Mouse (Mus musculus): ENCODE data around the gene Ly6g6d. TPM values are rescaled to one million over a fixed set of nuclear protein-coding genes. Genes with fewer than 3 reads are reported as not detected.

The Ly6g6d gene
- polyA plus RNA-seq, 1 experiment, result 1.8 TPM

- no peak for TF ChIP-seq POLR2A (IDR thresholded peaks at IDR 0.05; ENCODE audit: borderline replicate concordance, extremely low read depth, insufficient read depth, insufficient read length, poor library complexity, severe bottlenecking)
- TF ChIP-seq CTCF (IDR thresholded peaks at IDR 0.05; ENCODE audit: borderline replicate concordance, extremely low read depth, insufficient read depth, insufficient read length), result no peak
- DNase-seq (ENCODE audit: low read depth), result no peak
Observed at GRCm38 (mm10) chr17:35064378-35064877, 13.4 kb downstream of the Ly6g6d start.

GRCm38 (mm10) chr17:35063466-35063865, 14.4 kb downstream of the Ly6g6d start:
- TF ChIP-seq CTCF (IDR thresholded peaks at IDR 0.05; ENCODE audit: borderline replicate concordance, extremely low read depth, insufficient read depth, insufficient read length), result no peak
- no peak for DNase-seq (ENCODE audit: low read depth)

- TF ChIP-seq CTCF (IDR thresholded peaks at IDR 0.05; ENCODE audit: borderline replicate concordance, extremely low read depth, insufficient read depth, insufficient read length) (no peak), POLR2A (IDR thresholded peaks at IDR 0.05; ENCODE audit: borderline replicate concordance, extremely low read depth, insufficient read depth, insufficient read length, poor library complexity, severe bottlenecking) (no peak)
Observed at GRCm38 (mm10) chr17:35061299-35061698, 16.6 kb downstream of the Ly6g6d start.

GRCm38 (mm10) chr17:35060737-35061297, 17.0 kb downstream of the Ly6g6d start:
- TF ChIP-seq POLR2A (IDR thresholded peaks at IDR 0.05; ENCODE audit: borderline replicate concordance, extremely low read depth, insufficient read depth, insufficient read length, poor library complexity, severe bottlenecking) (no peak), CTCF (IDR thresholded peaks at IDR 0.05; ENCODE audit: borderline replicate concordance, extremely low read depth, insufficient read depth, insufficient read length) (no peak)
- DNase-seq (ENCODE audit: low read depth), result no peak

More at GRCm38 (mm10) chr17:35061299-35061698, 16.6 kb downstream of the Ly6g6d start:
- no peak for DNase-seq (ENCODE audit: low read depth)

GRCm38 (mm10) chr17:35060071-35060470, 17.8 kb downstream of the Ly6g6d start:
- DNase-seq (ENCODE audit: low read depth), result no peak
- no peak for TF ChIP-seq POLR2A (IDR thresholded peaks at IDR 0.05; ENCODE audit: borderline replicate concordance, extremely low read depth, insufficient read depth, insufficient read length, poor library complexity, severe bottlenecking)
- no peak for TF ChIP-seq CTCF (IDR thresholded peaks at IDR 0.05; ENCODE audit: borderline replicate concordance, extremely low read depth, insufficient read depth, insufficient read length)

- TF ChIP-seq CTCF (IDR thresholded peaks at IDR 0.05; ENCODE audit: borderline replicate concordance, extremely low read depth, insufficient read depth, insufficient read length) (peak; percentile 74), POLR2A (IDR thresholded peaks at IDR 0.05; ENCODE audit: borderline replicate concordance, extremely low read depth, insufficient read depth, insufficient read length, poor library complexity, severe bottlenecking) (peak; percentile 33; the same call in 1 of the 2 replicates)
- peak; percentile 97 for DNase-seq (ENCODE audit: low read depth)
Observed at GRCm38 (mm10) chr17:35058911-35059892, 18.7 kb downstream of the Ly6g6d start, which contains the start of gene Ddah2. Ddah2 (plus strand) TSS chr17:35059035.

- TF ChIP-seq POLR2A (IDR thresholded peaks at IDR 0.05; ENCODE audit: borderline replicate concordance, extremely low read depth, insufficient read depth, insufficient read length, poor library complexity, severe bottlenecking), result no peak
- no peak for TF ChIP-seq CTCF (IDR thresholded peaks at IDR 0.05; ENCODE audit: borderline replicate concordance, extremely low read depth, insufficient read depth, insufficient read length)
- DNase-seq (ENCODE audit: low read depth), result no peak
Observed at GRCm38 (mm10) chr17:35058316-35058715, 19.5 kb downstream of the Ly6g6d start.

GRCm38 (mm10) chr17:35057090-35057489, 20.8 kb downstream of the Ly6g6d start:
- no peak for TF ChIP-seq CTCF (IDR thresholded peaks at IDR 0.05; ENCODE audit: borderline replicate concordance, extremely low read depth, insufficient read depth, insufficient read length)
- no peak for TF ChIP-seq POLR2A (IDR thresholded peaks at IDR 0.05; ENCODE audit: borderline replicate concordance, extremely low read depth, insufficient read depth, insufficient read length, poor library complexity, severe bottlenecking)
- no peak for DNase-seq (ENCODE audit: low read depth)

- TF ChIP-seq CTCF (IDR thresholded peaks at IDR 0.05; ENCODE audit: borderline replicate concordance, extremely low read depth, insufficient read depth, insufficient read length), result no peak
- TF ChIP-seq POLR2A (IDR thresholded peaks at IDR 0.05; ENCODE audit: borderline replicate concordance, extremely low read depth, insufficient read depth, insufficient read length, poor library complexity, severe bottlenecking), result no peak
- DNase-seq (ENCODE audit: low read depth), result no peak
Observed at GRCm38 (mm10) chr17:35055691-35056495, 22.0 kb downstream of the Ly6g6d start.

- TF ChIP-seq POLR2A (IDR thresholded peaks at IDR 0.05; ENCODE audit: borderline replicate concordance, extremely low read depth, insufficient read depth, insufficient read length, poor library complexity, severe bottlenecking) (no peak), CTCF (IDR thresholded peaks at IDR 0.05; ENCODE audit: borderline replicate concordance, extremely low read depth, insufficient read depth, insufficient read length) (no peak)
- no peak for DNase-seq (ENCODE audit: low read depth)
Observed at GRCm38 (mm10) chr17:35052271-35052798, 25.5 kb downstream of the Ly6g6d start.

All from brain, embryonic 14.5 days (tissue).